19 mouse cellular contexts compared by ENCODE assay signal in genomic region chr11:50369360-50369911, GRCm38 (mm10). TPM values are rescaled to one million over a fixed set of nuclear protein-coding genes. Genes with fewer than 3 reads are reported as not detected.
A peak's percentile ranks its signal among the peaks of the same experiment; 100 is the strongest.
DNase-seq lines count a peak whose midpoint lies in the region; ATAC-seq and TF ChIP-seq lines count a peak whose summit lies in the region.
"Had no signal": no experiment of that assay in that cellular context is flagged by ENCODE, and none has a peak within 500 bp of the region (broad histone marks: within the 10 kb centered on the region; RNA-seq: fewer than 3 reads in every experiment).

No protein-coding gene starts in this region.

- no peak overlapping the region for H3K4me2 ChIP-seq in hindbrain, embryonic 14.5 days (replicated peaks)
- H3K4me2 ChIP-seq: intestine, embryonic 15.5 days; limb, embryonic 13.5 days had no signal

- DNase-seq in adrenal gland, adult 2 months: peak; percentile 28
- no peak for DNase-seq in adrenal gland, postnatal 10 days
- DNase-seq in 416B (ENCODE audit: low read depth) (peak; percentile 90), Patski (ENCODE audit: low read depth, low spot score) (peak; percentile 50)
- DNase-seq in kidney, postnatal 36 days: no peak
- no peak for DNase-seq in hindbrain, embryonic 14.5 days (ENCODE audit: low spot score)
- no peak for DNase-seq in cerebellum, adult 11-12 months
- DNase-seq: cerebellum, postnatal 10 days; gastrocnemius, postnatal 36 days; right cerebral cortex, adult 18-20 months; thymus, postnatal 36 days had no signal

- no peak overlapping the region for H3K4me3 ChIP-seq in macrophage (ENCODE audit: inconsistent target)
- no peak overlapping the region for H3K4me3 ChIP-seq in hindbrain, embryonic 14.5 days (replicated peaks; ENCODE audit: low read length)
- H3K4me3 ChIP-seq: intestine, embryonic 15.5 days; limb, embryonic 13.5 days had no signal

- 0 out of 2 replicates have a peak, but pooled peaks cover 12% of the 10 kb centered on the region for H3K4me1 ChIP-seq in hindbrain, embryonic 14.5 days (replicated peaks; ENCODE audit: control insufficient read depth, insufficient read depth, low read length)
- H3K4me1 ChIP-seq: intestine, embryonic 15.5 days had no signal

- no peak overlapping the region for H3K9ac ChIP-seq in hindbrain, embryonic 14.5 days
- H3K9ac ChIP-seq: intestine, embryonic 15.5 days; limb, embryonic 13.5 days had no signal

- H3K9me3 ChIP-seq in hindbrain, embryonic 14.5 days (ENCODE audit: control insufficient read depth, low read length): no peaks in the 10 kb centered on the region
- H3K9me3 ChIP-seq: intestine, embryonic 15.5 days; limb, embryonic 13.5 days had no signal

- H3K79me2 ChIP-seq in macrophage (ENCODE audit: inconsistent target): no peaks in the 10 kb centered on the region

- in situ Hi-C loops in Patski (cut with MboI; ENCODE audit: low pct_unique_long_range_greater_than_20kb): loop anchor here (5.0 kb wide), 3 partner anchors 42 to 197 kb away; partner anchors contain the start of genes Canx and Mrnip

- POLR2A ChIA-PET in Patski (lab: Charles Lee): no interaction called here

- CTCF ChIA-PET in Patski (lab: Charles Lee): no interaction called here

- WGBS in macrophage (ENCODE audit: missing documents): 57% methylated on average over 5 of the region's 5 CpGs
- WGBS in hindbrain, embryonic 14.5 days: 95% methylated on average over 5 of the region's 5 CpGs

- peak; percentile 78 for ATAC-seq in Patski
- ATAC-seq in hindbrain, embryonic 14.5 days (ENCODE audit: low FRiP score): no peak
- ATAC-seq: intestine, embryonic 15.5 days had no signal

- no peaks in the 10 kb centered on the region for H3K36me3 ChIP-seq in macrophage (ENCODE audit: inconsistent target)
- H3K36me3 ChIP-seq in hindbrain, embryonic 14.5 days (replicated peaks; ENCODE audit: control insufficient read depth, insufficient read depth): no peaks in the 10 kb centered on the region
- H3K36me3 ChIP-seq: intestine, embryonic 15.5 days; limb, embryonic 13.5 days had no signal

- H3K27me3 ChIP-seq in Patski: no peaks in the 10 kb centered on the region
- H3K27me3 ChIP-seq in hindbrain, embryonic 14.5 days (ENCODE audit: control insufficient read depth, insufficient read depth, low read length): no peaks in the 10 kb centered on the region
- H3K27me3 ChIP-seq: intestine, embryonic 15.5 days; limb, embryonic 13.5 days had no signal

- peak overlapping the region; percentile 50 for H3K27ac ChIP-seq in macrophage
- no peak overlapping the region for H3K27ac ChIP-seq in hindbrain, embryonic 14.5 days
- H3K27ac ChIP-seq: intestine, embryonic 15.5 days; limb, embryonic 13.5 days had no signal

- TF ChIP-seq CTCF in Patski (IDR thresholded peaks at IDR 0.05): no peak

RNA-seq across cellular contexts. Expression of gene Hnrnph1, which starts 7.4 kb away (rescaled TPM):
- 100 to 1,000 TPM; 225 to 240 TPM for total RNA-seq in adrenal gland, adult 2 months (2021)
- 13.4 and 13.7 TPM in 2 replicates for polyA plus RNA-seq in adrenal gland, adult 2 months (2012; rRNA removed)
- 100 to 1,000 TPM; 205 to 288 TPM for total RNA-seq in adrenal gland, postnatal 10 days (2021)
- polyA plus RNA-seq in Patski (2021) (503 TPM), macrophage (2018) (98.4 to 136 TPM (median 136 TPM) in 3 replicates)
- 1,000 to 10,000 TPM in 10 of 26 experiments, 100 to 1,000 TPM in 16; 605 to 1,348 (median 957) TPM for total RNA-seq in macrophage (2018; cell fraction: chromatin; rRNA removed)
- total RNA-seq in macrophage (2018; cell fraction: cytosol; rRNA removed): 10 to 100 TPM; 37.2 to 89.7 (median 55.3) TPM
- total RNA-seq in macrophage (2018; cell fraction: nucleus; rRNA removed): 1,000 to 10,000 TPM in 1 of 26 experiments, 100 to 1,000 TPM in 25; 343 to 1,018 (median 635) TPM
- 429 and 439 TPM in 2 replicates for polyA plus RNA-seq in hindbrain, embryonic 14.5 days (2014; fragmentation: Nextera tagmentation; extraction: Ambion mirVana)

RNA-seq across cellular contexts. Expression of gene Cby3, which starts 15.2 kb away (rescaled TPM):
- not detected for total RNA-seq in adrenal gland, adult 2 months (2021)
- 0.57 TPM in 1 of 2 replicates, not detected in the other for polyA plus RNA-seq in adrenal gland, adult 2 months (2012; rRNA removed)
- not detected for total RNA-seq in adrenal gland, postnatal 10 days (2021)
- polyA plus RNA-seq in Patski (2021) (not detected), macrophage (2018) (not detected in 3 replicates)
- not detected for total RNA-seq in macrophage (2018; cell fraction: chromatin; rRNA removed)
- not detected for total RNA-seq in macrophage (2018; cell fraction: cytosol; rRNA removed)
- not detected for total RNA-seq in macrophage (2018; cell fraction: nucleus; rRNA removed)
- 0.68 and 1.3 TPM in 2 replicates for polyA plus RNA-seq in hindbrain, embryonic 14.5 days (2014; fragmentation: Nextera tagmentation; extraction: Ambion mirVana)
- total RNA-seq: gastrocnemius, postnatal 36 days; hematopoietic stem cell, adult 5-6 weeks; left cerebral cortex, adult 8-10 months; neutrophil, adult 5-6 weeks had no signal
- polyA plus RNA-seq: heart, embryonic 14.5 days; liver, embryonic 16.5 days had no signal

RNA-seq across cellular contexts. Expression of gene Canx, which starts 44.0 kb away (rescaled TPM):
- total RNA-seq in adrenal gland, adult 2 months (2021): 100 to 1,000 TPM; 479 to 498 TPM
- 13.9 and 19.7 TPM in 2 replicates for polyA plus RNA-seq in adrenal gland, adult 2 months (2012; rRNA removed)
- total RNA-seq in adrenal gland, postnatal 10 days (2021): 100 to 1,000 TPM; 304 to 310 TPM
- polyA plus RNA-seq in Patski (2021) (801 TPM), macrophage (2018) (353 to 731 TPM (median 370 TPM) in 3 replicates)
- total RNA-seq in macrophage (2018; cell fraction: chromatin; rRNA removed): 100 to 1,000 TPM in 24 of 26 experiments, 10 to 100 TPM in 2; 86.0 to 180 (median 131) TPM
- total RNA-seq in macrophage (2018; cell fraction: cytosol; rRNA removed): 100 to 1,000 TPM; 290 to 579 (median 440) TPM
- 100 to 1,000 TPM; 153 to 807 (median 584) TPM for total RNA-seq in macrophage (2018; cell fraction: nucleus; rRNA removed)
- polyA plus RNA-seq in hindbrain, embryonic 14.5 days (2014; fragmentation: Nextera tagmentation; extraction: Ambion mirVana): 239 and 252 TPM in 2 replicates

Comparison
In these comparisons a context has a peak if more than half of its experiments do, and no peak if none do; other contexts are left out.
1. DNase-seq: peak in adrenal gland, adult 2 months (single experiment), 416B (single experiment) and Patski (single experiment); none in adrenal gland, postnatal 10 days (single experiment), kidney, postnatal 36 days (0 of 2), hindbrain, embryonic 14.5 days (single experiment) and cerebellum, adult 11-12 months (single experiment).
2. RNA of gene Canx, which starts 44.0 kb away (polyA plus RNA-seq): 801 TPM in Patski (single experiment), 353 to 731 TPM in macrophage and 239 to 252 TPM in hindbrain, embryonic 14.5 days; 13.9 to 19.7 TPM in adrenal gland, adult 2 months; every median in the first group is over 10 times any median in the second.